In genomic region chr1:60409928-60410817, GRCm38 (mm10) we compare ENCODE assay signal across 8 mouse cellular contexts. TPM values are rescaled to one million over a fixed set of nuclear protein-coding genes. Genes with fewer than 3 reads are reported as not detected.
DNase-seq lines count a peak whose midpoint lies in the region; ATAC-seq lines count a peak whose summit lies in the region.

No protein-coding gene starts in this region.

- H3K9ac ChIP-seq in hindbrain, embryonic 11.5 days (ENCODE audit: low read depth, low read length), result peak overlapping the region; percentile 95

- H3K4me1 ChIP-seq in hindbrain, embryonic 11.5 days (replicated peaks; ENCODE audit: control insufficient read depth, insufficient read depth, low read length), result no peaks in the 10 kb centered on the region

- H3K9me3 ChIP-seq in hindbrain, embryonic 11.5 days (ENCODE audit: control insufficient read depth, low read length), result no peaks in the 10 kb centered on the region

- WGBS in hindbrain, embryonic 11.5 days, result 2% methylated on average over 48 of the region's 54 CpGs
- WGBS in macrophage (ENCODE audit: missing documents), result 2% methylated on average over 49 of the region's 54 CpGs

- ATAC-seq in erythroid progenitor cell, adult 5-6 weeks (replicated peaks; ENCODE audit: low FRiP score, poor library complexity, severe bottlenecking), result 0 out of 2 replicates have a peak, but pooled peaks have one; percentile 28
- ATAC-seq in hindbrain, embryonic 11.5 days (ENCODE audit: low FRiP score), result peak; percentile 87

- no peaks in the 10 kb centered on the region for H3K27me3 ChIP-seq in hindbrain, embryonic 11.5 days (ENCODE audit: control insufficient read depth, insufficient read depth, low read length)

- H3K4me3 ChIP-seq in hindbrain, embryonic 11.5 days (ENCODE audit: low read depth, low read length), result peak overlapping the region; percentile 70
- H3K4me3 ChIP-seq in macrophage (ENCODE audit: inconsistent target), result peak overlapping the region; percentile 58

- no peaks in the 10 kb centered on the region for H3K36me3 ChIP-seq in hindbrain, embryonic 11.5 days (ENCODE audit: control insufficient read depth, insufficient read depth, low read length)
- H3K36me3 ChIP-seq in macrophage (ENCODE audit: inconsistent target), result no peaks in the 10 kb centered on the region

- H3K27ac ChIP-seq in hindbrain, embryonic 11.5 days (ENCODE audit: low read depth, low read length), result peak overlapping the region; percentile 98
- H3K27ac ChIP-seq in macrophage, result no peak overlapping the region

- DNase-seq in layer of hippocampus, adult 11-12 months (ENCODE audit: low spot score), result peak; percentile 53
- no peak for DNase-seq in layer of hippocampus, postnatal 10 days (ENCODE audit: low spot score in 2 of 2)
- DNase-seq in brain, adult 2 months (ENCODE audit: low read depth, low spot score), result peak; percentile 80
- DNase-seq in hindbrain, embryonic 11.5 days (ENCODE audit: low spot score), result peak; percentile 34
- peak; percentile 30 to 65 for DNase-seq in left cerebral cortex, adult 9 months (ENCODE audit: low spot score in 2 of 2)
- peak; percentile 4 to 14 for DNase-seq in spleen, postnatal 36 days (ENCODE audit: low spot score in 2 of 2)

- H3K4me2 ChIP-seq in hindbrain, embryonic 11.5 days (replicated peaks; ENCODE audit: low read depth, low read length), result peak overlapping the region; percentile 43

- H3K79me2 ChIP-seq in macrophage (ENCODE audit: inconsistent target), result peaks cover 27% of the 10 kb centered on the region; the same call in 1 of the 2 replicates

RNA-seq across cellular contexts. Expression of gene Abi2, which starts 0.8 kb away (rescaled TPM):
- 100 to 1,000 TPM; 334 to 411 TPM for total RNA-seq in layer of hippocampus, postnatal 10 days (2021)
- 0.42 and 2.2 TPM in 2 replicates for total RNA-seq in erythroid progenitor cell, adult 5-6 weeks (2015; ENCODE audit: low replicate concordance)
- total RNA-seq in erythroid progenitor cell, adult 5-6 weeks (2017; ENCODE audit: low replicate concordance), result 1.5 and 1.8 TPM in 2 replicates
- polyA plus RNA-seq in hindbrain, embryonic 11.5 days (2014; fragmentation: Nextera tagmentation; extraction: Ambion mirVana), result 60.0 and 60.5 TPM in 2 replicates
- 10 to 100 TPM in 14 of 26 experiments, 1 to 10 TPM in 12; 4.1 to 27.2 (median 11.3) TPM for total RNA-seq in macrophage (2018; cell fraction: chromatin; rRNA removed)
- 10 to 100 TPM in 23 of 26 experiments, 1 to 10 TPM in 3; 9.0 to 22.6 (median 14.0) TPM for total RNA-seq in macrophage (2018; cell fraction: cytosol; rRNA removed)
- 10 to 100 TPM in 21 of 26 experiments, 1 to 10 TPM in 5; 7.4 to 28.8 (median 13.3) TPM for total RNA-seq in macrophage (2018; cell fraction: nucleus; rRNA removed)
- 7.4 to 14.3 TPM (median 8.8 TPM) in 3 replicates for polyA plus RNA-seq in macrophage (2018)

Comparison
In these comparisons a context has a peak if more than half of its experiments do, and no peak if none do; other contexts are left out.
1. DNase-seq: peak in layer of hippocampus, adult 11-12 months (single experiment), brain, adult 2 months (single experiment), hindbrain, embryonic 11.5 days (single experiment), left cerebral cortex, adult 9 months (2 of 2) and spleen, postnatal 36 days (2 of 2); none in layer of hippocampus, postnatal 10 days (0 of 2).
2. RNA of gene Abi2, which starts 0.8 kb away (total RNA-seq): 334 to 411 TPM in layer of hippocampus, postnatal 10 days; 0.42 to 2.2 TPM in erythroid progenitor cell, adult 5-6 weeks; every median in the first group is over 100 times any median in the second.